Mouse (Mus musculus) adrenal gland, adult 2 months (tissue): Measurements from ENCODE around the gene Ly6g5b. TPM values are rescaled to one million over a fixed set of nuclear protein-coding genes. Genes with fewer than 3 reads are reported as not detected.

Experiments used
- DNase-seq: peaks from one replicate; pipeline ENCODE4 v3.0.0; 2021
- polyA plus RNA-seq: library from polyadenylated mRNA; depleted of rRNA; stranded (reverse); fragments of >200 nt; gene quantifications from 2 replicates; pipeline ENCODE4 v1.2.3, GENCODE M21; 2012; rRNA removed
- total RNA-seq, 2 experiments: library from RNA; stranded (reverse); gene quantifications; 2 replicates each; pipeline ENCODE4 v1.2.3; 2021

Ly6g5b gene
- total and polyA plus RNA-seq, 3 experiments = 0.23 to 0.42 (median 0.35) TPM

DNA sequence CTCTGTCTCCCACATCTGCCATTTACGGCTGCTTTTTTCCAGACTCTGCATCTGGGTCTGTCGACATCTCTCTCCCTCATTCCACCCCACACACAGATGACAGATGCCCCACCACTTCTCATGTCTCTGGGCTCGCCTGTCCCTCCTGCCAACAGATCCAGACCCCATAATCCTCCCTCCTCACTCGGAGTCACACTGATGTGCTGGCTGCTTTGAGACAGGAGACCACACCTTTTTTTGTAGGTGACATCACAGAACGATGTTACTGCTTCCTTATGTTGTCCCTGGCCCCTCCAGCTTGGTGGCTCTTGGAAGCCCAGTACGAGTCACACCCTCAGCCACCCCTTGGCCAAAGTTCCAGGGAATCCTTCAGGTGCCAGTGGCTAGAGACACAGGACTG is 35.0 kb downstream of the Ly6g5b start:
- no peak for DNase-seq

DNA sequence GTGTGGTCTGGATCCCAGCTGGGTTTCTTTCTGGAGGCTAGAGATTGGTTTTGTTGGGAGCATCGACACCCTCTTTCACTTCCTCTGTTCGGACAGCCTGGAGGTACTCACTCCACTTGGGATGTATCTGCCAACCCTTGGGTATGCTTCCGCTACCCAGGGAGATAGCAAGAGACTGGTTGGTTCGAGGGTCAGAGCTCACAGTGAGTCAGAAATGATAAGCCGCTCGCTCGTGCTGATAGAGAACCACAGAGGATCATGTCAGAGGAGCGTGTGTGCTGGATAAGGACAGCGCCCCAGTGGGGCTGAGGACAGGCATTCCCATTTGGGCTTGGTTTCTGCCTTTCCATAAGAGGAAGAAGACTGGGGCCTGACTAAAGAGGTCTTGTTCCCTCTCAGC is 35.5 kb downstream of the Ly6g5b start:
- DNase-seq = no peak

DNA sequence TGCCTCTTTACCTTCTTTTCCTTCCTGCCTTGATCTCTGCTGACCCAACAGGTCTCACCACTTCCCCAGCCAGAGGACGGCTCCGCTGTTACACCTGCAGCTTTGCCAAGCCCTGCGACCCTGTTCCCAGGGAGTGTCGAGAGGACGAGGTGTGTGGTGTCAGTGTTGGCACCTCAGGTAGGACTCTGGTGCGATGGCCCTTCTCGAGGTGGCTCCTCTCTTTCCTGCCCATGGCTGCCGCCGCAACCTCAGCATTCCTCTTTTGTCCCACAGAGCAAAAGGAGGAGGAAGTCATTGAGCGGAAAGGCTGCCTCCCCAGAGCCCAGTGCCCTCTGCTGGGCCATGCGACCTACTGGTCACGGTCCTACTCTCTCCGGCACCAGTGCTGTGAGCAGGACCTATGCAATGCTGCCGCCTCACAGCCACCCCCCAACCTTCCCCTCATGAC is 37.4 kb downstream of the Ly6g5b start, which contains the start of gene Ly6g6d:
Gene Ly6g6d (minus strand): TSS at position 280 of the 448 bp plus-strand sequence.
- no peak for DNase-seq

- no peak for DNase-seq
Observed at GRCm38 (mm10) chr17:35077285-35077684, 37.9 kb downstream of the Ly6g5b start.

DNA sequence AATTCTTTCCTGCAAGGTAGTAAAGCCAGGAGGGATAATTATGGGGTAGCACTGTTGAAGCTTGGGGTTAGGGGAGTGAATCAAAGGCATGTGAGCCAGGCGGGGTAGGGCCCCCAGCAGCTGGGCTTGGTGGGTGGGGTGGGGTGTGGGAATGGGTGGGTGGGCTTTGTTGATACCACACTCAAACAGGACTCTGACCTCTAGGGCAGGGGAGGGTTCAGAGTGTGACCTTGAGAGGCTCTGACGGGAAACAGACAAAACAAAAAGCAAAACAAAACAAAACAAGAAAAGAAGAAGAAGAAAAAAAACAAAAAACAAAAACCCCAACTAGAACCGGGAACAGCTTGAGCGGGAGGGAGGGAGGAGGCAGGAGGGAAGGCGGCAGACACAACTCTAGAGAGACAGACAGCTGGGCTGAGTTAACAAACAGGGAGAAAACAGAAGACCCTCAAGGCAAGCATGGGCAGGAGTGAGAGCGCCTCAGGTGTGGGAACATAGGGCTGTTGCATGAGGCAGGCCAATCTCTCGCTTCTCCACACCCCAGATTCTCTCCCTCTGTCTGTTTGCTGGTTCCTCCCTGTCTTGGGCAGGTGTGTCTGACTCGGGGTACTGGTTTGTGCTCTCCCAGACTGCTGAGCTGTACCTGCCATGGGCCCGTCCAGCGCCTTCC is 38.6 kb downstream of the Ly6g5b start, which contains the start of gene Ly6g6e:
Gene Ly6g6e (plus strand): TSS at position 396 of the 670 bp plus-strand sequence.
- DNase-seq = no peak

DNA sequence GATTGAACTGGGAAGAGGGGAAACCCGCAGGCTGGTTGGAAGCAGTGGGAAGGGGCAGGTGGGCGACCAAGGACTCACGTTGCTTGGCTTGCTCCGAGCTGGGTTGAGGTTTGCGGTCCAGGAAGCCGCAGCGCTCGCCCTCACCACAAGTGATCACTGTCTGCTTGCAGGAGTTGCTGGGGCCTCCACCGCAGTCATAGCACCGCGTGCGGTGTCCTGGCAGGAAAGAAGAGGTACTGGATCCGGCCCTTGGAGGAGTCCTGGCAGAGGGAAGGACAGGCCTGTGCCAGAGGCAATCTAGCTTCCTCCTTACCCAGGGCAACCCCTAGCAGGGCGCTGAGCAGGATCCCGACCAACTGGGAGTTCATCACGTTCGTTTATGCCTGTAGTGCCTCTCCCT is 41.1 kb downstream of the Ly6g5b start:
- no peak for DNase-seq

DNA sequence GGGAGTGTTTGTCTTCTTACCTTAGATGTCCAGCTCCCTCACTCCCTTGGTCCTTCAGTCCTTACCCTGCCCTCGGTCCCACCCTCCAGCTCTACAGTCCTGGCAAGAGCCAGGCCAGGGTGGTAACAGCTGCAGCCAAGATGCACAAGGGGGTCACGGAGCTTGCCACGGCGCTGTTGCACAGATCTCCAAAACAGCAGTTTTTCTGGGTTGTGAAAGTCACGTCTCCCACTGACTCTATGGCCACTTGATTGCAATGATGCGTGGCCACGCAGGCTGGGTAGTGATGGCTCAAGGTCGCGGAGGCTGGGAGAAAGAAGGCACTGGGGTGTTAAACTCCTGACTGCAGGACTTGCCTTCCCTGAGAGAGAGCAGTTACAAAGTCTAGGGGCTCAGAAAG is 43.8 kb downstream of the Ly6g5b start:
- no peak for DNase-seq

GRCm38 (mm10) chr17:35070556-35071229 is 44.5 kb downstream of the Ly6g5b start:
- no peak for DNase-seq

DNA sequence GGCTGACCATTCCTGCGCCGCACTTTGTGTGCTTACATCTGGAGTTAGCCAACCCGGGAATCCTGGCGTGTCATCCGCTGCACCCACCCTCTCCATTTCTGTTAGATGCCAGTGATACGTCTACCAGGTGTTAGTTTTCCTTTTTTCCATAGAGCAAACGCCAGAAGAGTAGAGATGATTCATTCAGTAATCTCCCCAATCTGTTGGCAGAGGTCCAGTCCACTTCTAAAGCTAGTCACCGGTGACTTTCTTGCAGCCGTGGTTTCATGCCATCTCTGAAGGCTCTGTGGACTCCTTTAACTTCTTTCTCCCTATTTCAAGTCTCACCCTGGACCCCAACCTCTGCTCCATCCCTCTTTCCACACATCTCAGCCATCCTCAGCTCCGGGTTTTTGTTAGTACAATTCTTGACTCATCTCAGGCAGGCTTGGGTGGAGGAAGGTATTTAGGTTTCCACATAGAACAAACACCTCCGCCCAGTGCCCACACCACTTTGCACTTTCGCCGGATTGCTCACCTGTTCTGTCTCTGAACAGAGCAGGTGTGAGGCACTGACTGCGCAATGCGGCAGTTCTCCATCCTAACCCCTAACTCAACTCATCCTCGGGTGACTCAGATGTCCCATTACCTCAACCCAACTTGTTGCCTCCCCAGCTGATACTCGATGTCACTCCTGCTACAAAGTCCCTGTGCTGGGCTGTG is 46.9 kb downstream of the Ly6g5b start:
- DNase-seq = no peak

DNA sequence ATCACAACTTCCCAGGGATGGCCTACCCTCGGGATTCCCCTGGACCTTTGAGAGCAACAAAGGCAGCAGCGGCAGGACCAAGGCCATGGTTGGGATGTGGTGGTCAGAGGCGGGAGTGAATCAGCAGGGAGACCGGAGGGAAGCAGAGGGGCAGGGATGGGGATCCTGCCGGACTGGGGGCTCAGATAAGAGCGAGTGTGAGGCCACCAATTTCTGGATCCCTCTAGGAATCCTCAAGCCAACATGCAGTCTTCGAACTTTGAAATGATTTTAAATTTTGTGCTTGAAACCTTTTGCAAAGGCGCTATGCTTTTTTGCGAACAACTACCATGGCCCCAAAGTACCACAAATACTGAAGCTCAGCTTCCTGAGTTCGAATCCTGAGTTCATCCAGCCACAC is 49.1 kb downstream of the Ly6g5b start, which contains the start of gene Mpig6b:
Gene Mpig6b (minus strand): TSS at position 101 of the 400 bp plus-strand sequence.
- no peak for DNase-seq

GRCm38 (mm10) chr17:35064951-35065947 is 50.0 kb downstream of the Ly6g5b start, which contains the start of gene Ly6g6c:
Gene Ly6g6c (plus strand): TSS chr17:35065388.
- DNase-seq = no peak

DNA sequence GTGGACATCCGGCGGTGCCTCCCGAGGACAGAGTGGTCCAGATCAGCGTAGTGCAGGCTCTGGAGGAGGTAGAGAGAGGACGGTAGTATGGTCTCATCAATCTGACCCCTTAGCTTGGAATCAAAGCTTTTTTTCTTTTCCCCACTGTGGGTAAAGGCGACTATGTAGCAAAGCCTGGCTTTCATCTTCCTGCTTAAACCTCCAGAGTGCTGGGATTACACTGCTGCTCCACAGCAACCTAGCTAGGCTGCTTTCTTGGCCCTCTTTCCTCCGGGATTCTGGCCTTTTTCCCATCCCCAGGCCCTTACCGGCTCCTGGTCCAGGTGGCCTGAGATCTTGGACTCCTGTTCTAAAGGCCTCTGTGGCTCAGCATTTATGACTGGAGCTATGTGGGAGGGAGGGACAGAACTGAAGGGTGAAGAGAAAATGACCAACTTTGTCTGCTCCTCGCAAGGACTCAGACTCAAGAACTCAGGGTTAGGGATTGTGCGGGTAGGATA is 50.8 kb downstream of the Ly6g5b start:
- DNase-seq = no peak

Other genes with a start within 250 kb of the Ly6g5b start
Only the 30 nearest of the 42 such genes appear.
- gene Hspa1l, start 142.7 kb downstream of the Ly6g5b start, total RNA-seq = under 1 TPM; 0.28 to 0.29 TPM
- 0.11 and 0.17 TPM in 2 replicates for gene Hspa1l, start 142.7 kb downstream of the Ly6g5b start, polyA plus RNA-seq
- gene Lsm2, start 133.6 kb downstream of the Ly6g5b start, total RNA-seq = 10 to 100 TPM; 32.9 to 45.8 TPM
- 82.4 and 84.8 TPM in 2 replicates for gene Lsm2, start 133.6 kb downstream of the Ly6g5b start, polyA plus RNA-seq
- 10 to 100 TPM; 57.9 to 60.2 TPM for gene Vars, start 114.4 kb downstream of the Ly6g5b start, total RNA-seq
- gene Vars, start 114.4 kb downstream of the Ly6g5b start, polyA plus RNA-seq = 178 and 214 TPM in 2 replicates
- under 1 TPM; 0.26 to 0.55 TPM for gene Vwa7, start 98.8 kb downstream of the Ly6g5b start, total RNA-seq
- 0.97 and 1.8 TPM in 2 replicates for gene Vwa7, start 98.8 kb downstream of the Ly6g5b start, polyA plus RNA-seq
- under 1 TPM in 1 of 2 experiments, not detected in 1; 0.79 TPM for gene Sapcd1, start 87.4 kb downstream of the Ly6g5b start, total RNA-seq
- gene Sapcd1, start 87.4 kb downstream of the Ly6g5b start, polyA plus RNA-seq = 0.83 and 2.0 TPM in 2 replicates
- under 1 TPM; 0.75 to 0.93 TPM for gene Msh5, start 68.7 kb downstream of the Ly6g5b start, total RNA-seq
- gene Msh5, start 68.7 kb downstream of the Ly6g5b start, polyA plus RNA-seq = 1.3 and 1.7 TPM in 2 replicates
- 100 to 1,000 TPM in 1 of 2 experiments, 10 to 100 TPM in 1; 80.8 to 136 TPM for gene Clic1, start 65.5 kb downstream of the Ly6g5b start, total RNA-seq
- gene Clic1, start 65.5 kb downstream of the Ly6g5b start, polyA plus RNA-seq = 62.2 and 64.1 TPM in 2 replicates
- gene Ddah2, start 56.4 kb downstream of the Ly6g5b start, total RNA-seq = 10 to 100 TPM in 1 of 2 experiments, 1 to 10 TPM in 1; 7.2 to 26.6 TPM
- 25.9 and 35.6 TPM in 2 replicates for gene Ddah2, start 56.4 kb downstream of the Ly6g5b start, polyA plus RNA-seq
- not detected for gene Ly6g6c, start 50.0 kb downstream of the Ly6g5b start, total RNA-seq
- not detected in 2 replicates for gene Ly6g6c, start 50.0 kb downstream of the Ly6g5b start, polyA plus RNA-seq
- gene Mpig6b, start 49.2 kb downstream of the Ly6g5b start, total RNA-seq = not detected
- 0.06 TPM in 1 of 2 replicates, not detected in the other for gene Mpig6b, start 49.2 kb downstream of the Ly6g5b start, polyA plus RNA-seq
- gene Ly6g6e, start 38.5 kb downstream of the Ly6g5b start, total RNA-seq = not detected
- gene Ly6g6e, start 38.5 kb downstream of the Ly6g5b start, polyA plus RNA-seq = 0.21 and 0.34 TPM in 2 replicates
- under 1 TPM in 1 of 2 experiments, not detected in 1; 0.45 TPM for gene Ly6g6d, start 37.4 kb downstream of the Ly6g5b start, total RNA-seq
- gene Ly6g6d, start 37.4 kb downstream of the Ly6g5b start, polyA plus RNA-seq = 0.57 and 1.1 TPM in 2 replicates
- gene Ly6g6f, start 29.8 kb downstream of the Ly6g5b start, total RNA-seq = not detected
- not detected in 2 replicates for gene Ly6g6f, start 29.8 kb downstream of the Ly6g5b start, polyA plus RNA-seq
- 10 to 100 TPM; 71.8 to 95.8 TPM for gene Abhd16a, start 26.2 kb downstream of the Ly6g5b start, total RNA-seq
- gene Abhd16a, start 26.2 kb downstream of the Ly6g5b start, polyA plus RNA-seq = 219 and 291 TPM in 2 replicates
- gene Ly6g5c, start 7.1 kb downstream of the Ly6g5b start, total RNA-seq = not detected
- gene Ly6g5c, start 7.1 kb downstream of the Ly6g5b start, polyA plus RNA-seq = not detected in 2 replicates
- 10 to 100 TPM; 12.4 to 12.8 TPM for gene Gpank1, start 6.0 kb upstream of the Ly6g5b start, total RNA-seq
- 13.3 and 15.8 TPM in 2 replicates for gene Gpank1, start 6.0 kb upstream of the Ly6g5b start, polyA plus RNA-seq
- gene Csnk2b, start 6.6 kb upstream of the Ly6g5b start, total RNA-seq = 100 to 1,000 TPM; 212 to 337 TPM
- gene Csnk2b, start 6.6 kb upstream of the Ly6g5b start, polyA plus RNA-seq = 358 and 360 TPM in 2 replicates
- 10 to 100 TPM; 23.4 to 32.0 TPM for gene D17H6S53E, start 10.9 kb upstream of the Ly6g5b start, total RNA-seq
- 27.7 and 45.5 TPM in 2 replicates for gene D17H6S53E, start 10.9 kb upstream of the Ly6g5b start, polyA plus RNA-seq
- under 1 TPM in 1 of 2 experiments, not detected in 1; 0.78 TPM for gene Apom, start 16.6 kb upstream of the Ly6g5b start, total RNA-seq
- 0.22 TPM in 1 of 2 replicates, not detected in the other for gene Apom, start 16.6 kb upstream of the Ly6g5b start, polyA plus RNA-seq
- gene Bag6, start 19.8 kb upstream of the Ly6g5b start, total RNA-seq = 100 to 1,000 TPM; 389 to 403 TPM
- gene Bag6, start 19.8 kb upstream of the Ly6g5b start, polyA plus RNA-seq = 433 and 470 TPM in 2 replicates
- gene Prrc2a, start 49.5 kb upstream of the Ly6g5b start, total RNA-seq = 100 to 1,000 TPM; 205 to 258 TPM
- gene Prrc2a, start 49.5 kb upstream of the Ly6g5b start, polyA plus RNA-seq = 598 and 625 TPM in 2 replicates
- gene Aif1, start 60.6 kb upstream of the Ly6g5b start, total RNA-seq = 1 to 10 TPM; 3.4 to 6.4 TPM
- 0.30 and 0.46 TPM in 2 replicates for gene Aif1, start 60.6 kb upstream of the Ly6g5b start, polyA plus RNA-seq
- 1 to 10 TPM; 5.0 to 7.6 TPM for gene Lst1, start 73.0 kb upstream of the Ly6g5b start, total RNA-seq
- 3.6 and 4.6 TPM in 2 replicates for gene Lst1, start 73.0 kb upstream of the Ly6g5b start, polyA plus RNA-seq
- gene Ltb, start 79.0 kb upstream of the Ly6g5b start, total RNA-seq = 1 to 10 TPM; 1.8 to 7.7 TPM
- gene Ltb, start 79.0 kb upstream of the Ly6g5b start, polyA plus RNA-seq = 5.8 and 8.5 TPM in 2 replicates
- under 1 TPM; 0.35 to 0.52 TPM for gene Tnf, start 86.6 kb upstream of the Ly6g5b start, total RNA-seq
- gene Tnf, start 86.6 kb upstream of the Ly6g5b start, polyA plus RNA-seq = 0.62 and 1.0 TPM in 2 replicates
- gene Lta, start 89.9 kb upstream of the Ly6g5b start, total RNA-seq = under 1 TPM; 0.26 to 0.35 TPM
- gene Lta, start 89.9 kb upstream of the Ly6g5b start, polyA plus RNA-seq = 0.18 and 0.33 TPM in 2 replicates
- not detected for gene Gm16181, start 105.4 kb upstream of the Ly6g5b start, total RNA-seq
- 0.31 and 1.3 TPM in 2 replicates for gene Gm16181, start 105.4 kb upstream of the Ly6g5b start, polyA plus RNA-seq
- 1 to 10 TPM; 5.6 to 5.7 TPM for gene Atp6v1g2, start 118.2 kb upstream of the Ly6g5b start, total RNA-seq
- 7.2 and 8.5 TPM in 2 replicates for gene Atp6v1g2, start 118.2 kb upstream of the Ly6g5b start, polyA plus RNA-seq
- 10 to 100 TPM; 14.1 to 19.4 TPM for gene Nfkbil1, start 120.4 kb upstream of the Ly6g5b start, total RNA-seq
- 52.3 and 57.6 TPM in 2 replicates for gene Nfkbil1, start 120.4 kb upstream of the Ly6g5b start, polyA plus RNA-seq
- 100 to 1,000 TPM; 192 to 200 TPM for gene Ddx39b, start 126.3 kb upstream of the Ly6g5b start, total RNA-seq
- 164 and 180 TPM in 2 replicates for gene Ddx39b, start 126.3 kb upstream of the Ly6g5b start, polyA plus RNA-seq